Mouse (Mus musculus) mammary gland, adult 2 months (tissue): ENCODE data around the gene Gm21921. TPM values are rescaled to one million over a fixed set of nuclear protein-coding genes. Genes with fewer than 3 reads are reported as not detected.

Experiments used
- polyA plus RNA-seq: library from polyadenylated mRNA; depleted of rRNA; stranded (reverse); fragments of >200 nt; gene quantifications from 2 replicates; pipeline ENCODE4 v1.2.3, GENCODE M21; 2012; ENCODE audit warnings: low replicate concordance; rRNA removed

Gm21921 gene
- not detected in 2 replicates for polyA plus RNA-seq

GRCm38 (mm10) chrY:24796143-24796542 lies at the start of gene Gm21921:
Gene Gm21921, minus strand, starts transcription at chrY:24796243.

